Mouse (Mus musculus) neural tube, embryonic 11.5 days (tissue): ENCODE measurements at regions not wholly inside any gene's neighbourhood (a gene's known extent, or its start where the extent isn't known, plus 50 kb on each side); places are given as distances from the start of the nearest gene placed in this dataset.

Experiments used
- ATAC-seq: fragments of 200-750 bp; cut with Nextera tagmentation; 2 replicates; pipeline ENCODE4 v1.8.0; 2017; ENCODE audit warnings: moderate number of reproducible peaks, mild to moderate bottlenecking, moderate TSS enrichment, moderate library complexity; ENCODE audit not compliant: insufficient read depth, low FRiP score, low TSS enrichment
- DNase-seq: peaks from one replicate; pipeline ENCODE4 v3.0.0-alpha.2; 2015; ENCODE audit warnings: low spot score
- H3K27ac ChIP-seq: fragments of 300-500 bp; sonication (generic); 2 replicates; pipeline ENCODE4 v1.5.1; 2014; ENCODE audit warnings: low read depth, mild to moderate bottlenecking, low read length
- H3K27me3 ChIP-seq: fragments of 300-500 bp; sonication (generic); 2 replicates; pipeline ENCODE4 v1.6.1; 2014; ENCODE audit warnings: mild to moderate bottlenecking, low read length, mixed read lengths; ENCODE audit not compliant: control insufficient read depth, insufficient read depth
- H3K36me3 ChIP-seq: fragments of 300-500 bp; sonication (generic); 2 replicates; pipeline ENCODE4 v1.6.1; 2014; ENCODE audit warnings: mild to moderate bottlenecking, low read length, moderate library complexity, mixed read lengths; ENCODE audit not compliant: control insufficient read depth, insufficient read depth
- H3K4me1 ChIP-seq: fragments of 300-500 bp; sonication (generic); 2 replicates; pipeline ENCODE4 v1.6.1; 2014; ENCODE audit warnings: low read length, mixed read lengths; ENCODE audit not compliant: control insufficient read depth, insufficient read depth
- H3K4me2 ChIP-seq: fragments of 300-500 bp; sonication (generic); 2 replicates; pipeline ENCODE4 v1.6.1; 2014; ENCODE audit warnings: low read depth, mild to moderate bottlenecking, moderate library complexity
- H3K4me3 ChIP-seq: fragments of 300-500 bp; sonication (generic); 2 replicates; pipeline ENCODE4 v1.5.1; 2014; ENCODE audit warnings: low read depth, low read length
- H3K9ac ChIP-seq: fragments of 300-500 bp; sonication (generic); 2 replicates; pipeline ENCODE4 v1.6.1; 2014; ENCODE audit warnings: mild to moderate bottlenecking, low read length
- H3K9me3 ChIP-seq: fragments of 300-500 bp; sonication (generic); 2 replicates; pipeline ENCODE4 v1.6.1; 2016; ENCODE audit warnings: low read length; ENCODE audit not compliant: control insufficient read depth
- WGBS: fragments of 180-500 bp; shearing (Covaris S2); extraction: QIAGEN DNeasy Blood & Tissue Kit; methylation state at CpG from one replicate; pipeline ENCODE4 v1.1.7; 2014; 5-methylcytosine and 5-hydroxymethylcytosine counted together

DNA sequence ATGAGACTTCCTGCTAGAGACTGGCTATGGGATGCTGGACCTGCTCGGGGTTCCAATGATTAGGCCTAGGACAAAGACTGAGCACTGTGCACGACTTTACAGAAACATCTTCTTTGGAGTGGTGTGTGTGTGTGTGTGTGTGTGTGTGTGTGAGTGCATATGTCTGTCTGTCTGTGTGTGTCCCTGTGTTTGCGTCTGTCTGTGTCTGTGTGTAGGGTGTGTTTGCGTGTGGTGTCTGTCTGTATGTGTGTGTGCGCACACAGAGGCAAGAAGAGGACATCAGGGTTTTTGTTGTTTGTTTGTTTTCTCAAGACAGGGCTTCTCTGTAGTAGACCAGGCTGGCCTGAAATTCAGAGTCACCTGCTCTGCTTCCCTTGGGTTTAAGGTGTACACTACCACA lies 51.9 kb upstream of the Slco4a1 start:
- Histone ChIP-seq H3K27ac (no peak overlapping the region), H3K4me2 (no peak overlapping the region), H3K9me3 (no peaks in the 10 kb centered on the region), H3K36me3 (no peaks in the 10 kb centered on the region), H3K27me3 (no peaks in the 10 kb centered on the region), H3K9ac (no peak overlapping the region), H3K4me3 (no peak overlapping the region), H3K4me1 (no peaks in the 10 kb centered on the region)
- 81% methylated on average over 5 of the region's 5 CpGs for WGBS
- no peak for DNase-seq
- no peak for ATAC-seq

- no peak overlapping the region for H3K9ac ChIP-seq
- H3K27me3 ChIP-seq = no peaks in the 10 kb centered on the region
- ATAC-seq (no peak), DNase-seq (no peak)
- 66% methylated on average over 8 of the region's 8 CpGs for WGBS
- no peaks in the 10 kb centered on the region for H3K4me1 ChIP-seq
- H3K27ac ChIP-seq = no peak overlapping the region
- no peaks in the 10 kb centered on the region for H3K9me3 ChIP-seq
- H3K4me3 ChIP-seq = no peak overlapping the region
- no peaks in the 10 kb centered on the region for H3K36me3 ChIP-seq
- no peak overlapping the region for H3K4me2 ChIP-seq
These were observed 52.4 kb upstream of the Slco4a1 start for GRCm38 (mm10) chr2:180403621-180404020.

DNA sequence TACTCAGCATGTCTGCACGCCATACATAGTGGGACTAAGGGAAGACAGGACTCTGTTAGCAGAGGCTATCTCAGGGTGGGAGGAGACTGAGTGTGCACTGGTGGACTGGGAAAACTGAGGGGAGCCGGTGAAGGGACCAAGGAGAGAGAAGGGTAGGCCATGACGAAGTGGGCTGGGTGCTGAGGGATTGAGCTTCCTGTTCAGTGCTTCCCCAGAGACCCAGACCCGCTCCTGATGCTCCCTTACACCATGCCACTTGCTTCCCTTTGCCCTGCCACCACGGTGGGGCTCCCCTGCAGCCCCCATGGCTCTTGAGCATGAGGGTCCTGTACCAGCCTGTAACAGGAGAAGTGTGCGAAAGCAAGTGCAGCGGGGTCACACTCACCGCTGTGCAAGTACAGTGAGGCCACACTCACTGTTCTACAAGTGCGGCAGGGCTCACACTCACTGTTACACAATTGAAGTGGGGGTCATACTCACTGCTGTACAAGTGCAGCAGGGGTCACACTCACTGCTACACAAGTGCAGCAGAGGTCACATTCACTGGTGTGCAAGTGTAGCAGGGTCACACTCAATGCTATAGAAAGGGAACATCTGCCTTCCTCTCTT lies 53.1 kb upstream of the Slco4a1 start:
- ATAC-seq (no peak), DNase-seq (no peak)
- Histone ChIP-seq H3K4me1 (no peaks in the 10 kb centered on the region), H3K4me3 (no peak overlapping the region), H3K36me3 (no peaks in the 10 kb centered on the region), H3K9ac (no peak overlapping the region), H3K4me2 (no peak overlapping the region), H3K27ac (no peak overlapping the region), H3K27me3 (no peaks in the 10 kb centered on the region), H3K9me3 (no peaks in the 10 kb centered on the region)
- WGBS = 76% methylated on average over 9 of the region's 9 CpGs

GRCm38 (mm10) chr2:180402433-180402832 lies 53.6 kb upstream of the Slco4a1 start:
- no peak for ATAC-seq
- Histone ChIP-seq H3K4me3 (no peak overlapping the region), H3K27me3 (no peaks in the 10 kb centered on the region), H3K36me3 (no peaks in the 10 kb centered on the region), H3K27ac (no peak overlapping the region), H3K9ac (no peak overlapping the region), H3K4me2 (no peak overlapping the region), H3K9me3 (no peaks in the 10 kb centered on the region), H3K4me1 (no peaks in the 10 kb centered on the region)
- DNase-seq = no peak
- WGBS = 83% methylated on average over 4 of the region's 4 CpGs

DNA sequence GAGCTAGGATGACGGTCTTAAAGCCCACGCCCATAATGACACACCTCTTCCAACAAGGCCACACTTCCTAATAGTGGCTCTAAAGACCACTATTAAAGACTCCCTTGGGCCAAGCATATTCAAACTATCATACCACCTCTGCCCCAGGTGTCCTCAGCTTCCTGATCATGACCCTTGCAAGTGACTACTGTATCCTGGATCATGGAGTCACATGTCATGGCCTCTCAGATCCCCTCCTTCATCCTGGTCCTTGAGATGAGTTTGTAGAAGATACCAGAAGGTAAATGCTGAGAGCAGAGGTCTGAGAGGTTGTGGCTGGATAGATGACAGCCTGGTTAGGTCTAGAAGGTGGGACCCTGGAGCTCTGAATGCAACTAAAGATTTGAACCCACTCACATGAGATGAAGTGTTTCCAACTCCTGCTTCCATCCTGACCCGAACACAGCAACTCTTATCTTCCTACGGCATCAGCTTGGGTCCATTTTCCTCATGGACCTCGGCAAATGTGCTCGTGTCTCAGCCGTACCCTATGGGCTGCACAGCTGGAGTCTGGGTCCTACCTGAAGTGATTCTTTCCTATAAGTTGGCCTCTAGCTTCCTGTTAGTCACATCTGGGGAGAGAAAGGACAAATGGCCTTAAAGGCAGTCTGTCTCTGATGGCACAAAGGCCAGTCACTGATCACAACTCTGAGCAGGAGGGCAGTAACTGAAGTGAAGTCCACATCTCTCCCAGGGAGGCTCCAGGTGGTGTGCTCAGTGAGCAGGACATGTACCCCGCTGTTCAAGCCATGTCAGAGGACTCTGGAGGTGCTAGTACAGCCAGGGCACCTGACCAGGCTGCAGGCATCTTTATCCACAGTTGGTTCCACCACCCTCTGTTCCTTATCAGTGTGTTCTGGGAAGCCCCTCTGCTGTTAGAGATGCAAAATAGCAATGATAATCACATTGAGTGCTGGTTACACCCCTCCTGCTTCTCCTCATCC lies 54.3 kb upstream of the Slco4a1 start:
- Histone ChIP-seq H3K36me3 (no peaks in the 10 kb centered on the region), H3K4me2 (no peak overlapping the region), H3K27ac (no peak overlapping the region), H3K27me3 (no peaks in the 10 kb centered on the region), H3K9ac (no peak overlapping the region; the same call in 1 of the 2 replicates), H3K4me3 (no peak overlapping the region), H3K9me3 (no peaks in the 10 kb centered on the region), H3K4me1 (no peaks in the 10 kb centered on the region)
- ATAC-seq (no peak), DNase-seq (no peak)
- WGBS = 85% methylated on average over 8 of the region's 8 CpGs

GRCm38 (mm10) chr2:180400514-180401019 lies 55.5 kb upstream of the Slco4a1 start:
- Histone ChIP-seq H3K4me2 (no peak overlapping the region), H3K4me1 (no peaks in the 10 kb centered on the region), H3K36me3 (no peaks in the 10 kb centered on the region), H3K27ac (no peak overlapping the region), H3K27me3 (no peaks in the 10 kb centered on the region), H3K9me3 (no peaks in the 10 kb centered on the region), H3K9ac (no peak overlapping the region), H3K4me3 (no peak overlapping the region)
- DNase-seq = no peak
- no peak for ATAC-seq
- 87% methylated on average over 5 of the region's 5 CpGs for WGBS

- no peak overlapping the region for H3K9ac ChIP-seq
- no peaks in the 10 kb centered on the region for H3K36me3 ChIP-seq
- no peak for DNase-seq
- ATAC-seq = no peak
- H3K9me3 ChIP-seq = no peaks in the 10 kb centered on the region
- no peak overlapping the region for H3K27ac ChIP-seq
- H3K4me2 ChIP-seq = no peak overlapping the region
- no peaks in the 10 kb centered on the region for H3K27me3 ChIP-seq
- H3K4me3 ChIP-seq = no peak overlapping the region
- H3K4me1 ChIP-seq = no peaks in the 10 kb centered on the region
- WGBS = 73% methylated on average over 8 of the region's 8 CpGs
These were observed 56.2 kb upstream of the Slco4a1 start for GRCm38 (mm10) chr2:180399651-180400513.

DNA sequence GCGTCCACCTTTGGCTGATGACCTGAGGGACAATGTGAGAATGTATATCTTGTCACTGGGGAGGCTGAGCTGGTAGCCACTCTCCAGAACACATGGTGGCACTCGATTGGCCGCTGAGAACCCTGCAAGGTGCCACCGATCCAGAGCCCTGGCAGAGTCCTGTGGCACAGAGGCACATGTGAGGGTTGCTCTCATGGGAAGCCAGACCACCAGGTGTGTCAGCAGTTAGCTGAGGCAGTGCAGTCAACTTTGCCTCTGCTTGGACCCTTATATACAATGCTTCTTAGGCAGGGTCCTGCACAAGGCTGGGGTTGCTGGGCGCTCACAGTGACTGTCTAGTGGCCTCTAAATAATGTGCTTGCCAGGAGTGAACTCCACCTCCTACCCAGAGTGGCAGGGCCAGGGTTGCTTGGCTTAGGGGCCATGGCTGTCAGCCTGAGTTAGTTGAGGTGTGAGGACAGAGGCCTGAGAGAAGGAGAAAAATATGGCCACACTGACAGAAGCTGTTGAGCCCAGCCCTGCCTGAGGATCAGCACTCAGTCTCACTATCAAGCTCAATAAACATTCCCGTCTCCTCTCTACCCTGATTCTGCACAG lies 57.1 kb upstream of the Slco4a1 start:
- ATAC-seq (no peak), DNase-seq (no peak)
- Histone ChIP-seq H3K9me3 (no peaks in the 10 kb centered on the region), H3K4me1 (no peaks in the 10 kb centered on the region), H3K4me2 (no peak overlapping the region), H3K4me3 (no peak overlapping the region), H3K9ac (no peak overlapping the region), H3K27ac (no peak overlapping the region), H3K36me3 (no peaks in the 10 kb centered on the region), H3K27me3 (no peaks in the 10 kb centered on the region)
- 83% methylated on average over 6 of the region's 6 CpGs for WGBS
